Mouse (Mus musculus) megakaryocyte, embryonic 14.5 days (primary cell): ENCODE results near the gene Rinl. TPM values are rescaled to one million over a fixed set of nuclear protein-coding genes. Genes with fewer than 3 reads are reported as not detected.

Source experiments
- H3K27me3 ChIP-seq: replicated peaks from 2 replicates; pipeline ENCODE3; 2012; ENCODE audit warnings: inconsistent platforms
- H3K36me3 ChIP-seq: replicated peaks from 2 replicates; pipeline ENCODE3; 2012; ENCODE audit warnings: low read length, inconsistent platforms, mixed read lengths
- H3K4me1 ChIP-seq: 2 replicates; pipeline ENCODE4 v1.6.1; 2012; ENCODE audit warnings: inconsistent platforms
- H3K4me3 ChIP-seq: replicated peaks from 2 replicates; pipeline ENCODE3; 2012; ENCODE audit warnings: moderate library complexity, mild to moderate bottlenecking, inconsistent platforms
- H3K9me3 ChIP-seq: 2 replicates; pipeline ENCODE4 v1.6.1; 2012; ENCODE audit warnings: inconsistent platforms
- FLI1 ChIP-seq: IDR thresholded peaks from 2 replicates; pipeline ENCODE4 v1.6.1; 2012; ENCODE audit warnings: low read length, inconsistent platforms, mixed read lengths
- GATA1 ChIP-seq: IDR thresholded peaks from 3 replicates; pipeline ENCODE4 v1.6.1; 2012; ENCODE audit warnings: mixed read lengths, low read length, inconsistent platforms, borderline replicate concordance
- polyA plus RNA-seq: library from polyadenylated mRNA; stranded (reverse); fragments of >175 nt; gene quantifications from 2 replicates; pipeline ENCODE4 v1.2.3, GENCODE M21; 2012; ENCODE audit warnings: low replicate concordance; ENCODE audit not compliant: insufficient read depth

The Rinl gene
- polyA plus RNA-seq, 1 experiment: 66.7 TPM

- H3K36me3 ChIP-seq: peaks cover 25% of the 10 kb centered on the region
- no peak for TF ChIP-seq FLI1
- no peak for TF ChIP-seq GATA1
- H3K4me1 ChIP-seq: peaks cover 78% of the 10 kb centered on the region
- no peaks in the 10 kb centered on the region for H3K9me3 ChIP-seq
- no peaks in the 10 kb centered on the region for H3K27me3 ChIP-seq
- no peak overlapping the region for H3K4me3 ChIP-seq
These were observed 5.1 kb downstream of the Rinl start for GRCm38 (mm10) chr7:28793834-28794233.

- H3K4me3 ChIP-seq: no peak overlapping the region
- no peaks in the 10 kb centered on the region for H3K9me3 ChIP-seq
- no peak for TF ChIP-seq GATA1
- TF ChIP-seq FLI1: no peak
- H3K4me1 ChIP-seq: peaks cover 79% of the 10 kb centered on the region
- H3K27me3 ChIP-seq: no peaks in the 10 kb centered on the region
- H3K36me3 ChIP-seq: peaks cover 26% of the 10 kb centered on the region
These were observed 5.7 kb downstream of the Rinl start for GRCm38 (mm10) chr7:28794496-28794895.

GRCm38 (mm10) chr7:28795832-28796231 lies 7.1 kb downstream of the Rinl start:
- TF ChIP-seq GATA1 (no peak), FLI1 (no peak)
- H3K4me1 ChIP-seq: peaks cover 81% of the 10 kb centered on the region
- no peaks in the 10 kb centered on the region for H3K9me3 ChIP-seq
- peak overlapping the region; percentile 89 for H3K4me3 ChIP-seq
- H3K36me3 ChIP-seq: peaks cover 31% of the 10 kb centered on the region
- H3K27me3 ChIP-seq: no peaks in the 10 kb centered on the region

GRCm38 (mm10) chr7:28796562-28796975 lies 7.8 kb downstream of the Rinl start:
- H3K4me3 ChIP-seq: peak overlapping the region; percentile 89
- TF ChIP-seq FLI1 (no peak), GATA1 (no peak)

GRCm38 (mm10) chr7:28799994-28800393 lies 11.2 kb downstream of the Rinl start:
- no peak for TF ChIP-seq FLI1
- TF ChIP-seq GATA1: no peak
- H3K36me3 ChIP-seq: peaks cover 31% of the 10 kb centered on the region
- no peaks in the 10 kb centered on the region for H3K27me3 ChIP-seq
- H3K9me3 ChIP-seq: no peaks in the 10 kb centered on the region
- H3K4me1 ChIP-seq: peaks cover 97% of the 10 kb centered on the region
- H3K4me3 ChIP-seq: no peak overlapping the region

More at GRCm38 (mm10) chr7:28796562-28796975, 7.8 kb downstream of the Rinl start:
- H3K36me3 ChIP-seq: peaks cover 31% of the 10 kb centered on the region
- H3K4me1 ChIP-seq: peaks cover 83% of the 10 kb centered on the region
- no peaks in the 10 kb centered on the region for H3K27me3 ChIP-seq
- H3K9me3 ChIP-seq: no peaks in the 10 kb centered on the region

GRCm38 (mm10) chr7:28801451-28801850 lies 12.7 kb downstream of the Rinl start:
- Histone ChIP-seq H3K36me3 (peaks cover 29% of the 10 kb centered on the region), H3K4me1 (peaks cover 96% of the 10 kb centered on the region), H3K4me3 (no peak overlapping the region), H3K27me3 (no peaks in the 10 kb centered on the region), H3K9me3 (no peaks in the 10 kb centered on the region)
- TF ChIP-seq GATA1: no peak
- no peak for TF ChIP-seq FLI1

- H3K36me3 ChIP-seq: peaks cover 29% of the 10 kb centered on the region
- no peaks in the 10 kb centered on the region for H3K9me3 ChIP-seq
- no peaks in the 10 kb centered on the region for H3K27me3 ChIP-seq
- H3K4me1 ChIP-seq: peaks cover 95% of the 10 kb centered on the region
- TF ChIP-seq GATA1 (no peak), FLI1 (no peak)
- peak overlapping the region; percentile 57 for H3K4me3 ChIP-seq
These were observed 13.3 kb downstream of the Rinl start for GRCm38 (mm10) chr7:28801901-28802670.

GRCm38 (mm10) chr7:28802846-28803588 lies 14.2 kb downstream of the Rinl start:
- no peaks in the 10 kb centered on the region for H3K9me3 ChIP-seq
- no peak for TF ChIP-seq FLI1
- TF ChIP-seq GATA1: no peak
- peak overlapping the region; percentile 81 for H3K4me3 ChIP-seq

GRCm38 (mm10) chr7:28803756-28804155 lies 15.0 kb downstream of the Rinl start:
- Histone ChIP-seq H3K9me3 (no peaks in the 10 kb centered on the region), H3K4me3 (peak overlapping the region; percentile 81), H3K27me3 (no peaks in the 10 kb centered on the region), H3K36me3 (peaks cover 16% of the 10 kb centered on the region), H3K4me1 (peaks cover 91% of the 10 kb centered on the region)
- TF ChIP-seq GATA1 (no peak), FLI1 (no peak)

More at GRCm38 (mm10) chr7:28802846-28803588, 14.2 kb downstream of the Rinl start:
- H3K27me3 ChIP-seq: no peaks in the 10 kb centered on the region
- peaks cover 23% of the 10 kb centered on the region for H3K36me3 ChIP-seq
- H3K4me1 ChIP-seq: peaks cover 93% of the 10 kb centered on the region

GRCm38 (mm10) chr7:28806869-28807268 lies 18.1 kb downstream of the Rinl start:
- TF ChIP-seq FLI1 (no peak), GATA1 (no peak)
- no peaks in the 10 kb centered on the region for H3K27me3 ChIP-seq
- H3K4me1 ChIP-seq: peaks cover 64% of the 10 kb centered on the region
- H3K4me3 ChIP-seq: no peak overlapping the region
- peaks cover 1% of the 10 kb centered on the region for H3K36me3 ChIP-seq
- no peaks in the 10 kb centered on the region for H3K9me3 ChIP-seq
